Mouse (Mus musculus): ENCODE measurements around the gene Mfrp.

GRCm38 (mm10) chr9:44116182-44116581 is 14.7 kb downstream of the Mfrp start:
- TF ChIP-seq POLR2A (IDR thresholded peaks at IDR 0.05; ENCODE audit: low read depth, low read length), result no peak
- TF ChIP-seq CTCF (conservative IDR thresholded peaks at IDR 0.05; ENCODE audit: insufficient read depth, insufficient read length, low read depth, low read length), result no peak

Measured in kidney, adult 2 months (tissue).